Mouse (Mus musculus): ENCODE measurements around the gene Emc1. TPM values are rescaled to one million over a fixed set of nuclear protein-coding genes. Genes with fewer than 3 reads are reported as not detected.

Emc1 gene
- polyA plus RNA-seq (2015; fragmentation: Nextera tagmentation; extraction: Ambion mirVana): 13.9 and 15.3 TPM in 2 replicates

DNA sequence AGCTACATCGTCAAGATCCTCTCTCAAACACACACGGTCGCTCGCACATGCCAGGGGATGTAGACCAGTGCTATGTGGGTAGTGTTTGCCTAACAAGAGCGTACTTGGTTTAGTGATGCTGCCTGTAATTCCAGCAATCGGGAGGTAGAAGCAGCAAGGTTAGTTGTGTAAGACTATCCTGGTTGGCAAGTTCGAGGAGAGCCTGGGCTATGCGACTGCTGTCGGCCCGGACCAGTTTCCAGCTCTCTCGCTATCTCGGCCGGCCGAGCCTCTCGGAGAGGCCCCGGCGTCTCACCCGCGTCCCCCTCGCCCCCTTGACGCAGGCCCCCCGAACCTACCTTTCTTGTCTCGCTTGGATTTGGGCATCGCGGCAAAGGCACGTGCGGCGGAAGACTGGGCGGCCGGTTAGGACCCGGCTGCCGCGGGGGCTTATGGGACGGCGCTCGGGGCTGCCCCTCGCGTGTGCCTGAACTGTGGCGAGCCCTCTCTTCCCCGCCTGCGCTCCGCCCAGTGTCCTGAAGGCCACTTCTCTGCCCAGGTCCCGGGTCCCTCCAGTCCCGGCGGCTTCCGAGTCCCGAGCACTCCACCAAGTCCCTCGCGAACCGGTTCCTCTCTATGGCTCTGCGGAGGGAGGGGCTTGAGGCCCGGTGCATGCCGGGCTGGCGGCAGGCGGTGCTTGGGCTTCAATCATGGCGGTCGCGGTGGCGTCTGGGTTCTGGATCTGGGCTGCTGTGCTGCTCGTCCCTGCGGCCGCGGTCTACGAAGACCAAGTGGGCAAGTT is at the start of gene Emc1, which contains the start of the genes Mrto4 and Ubr4:
Gene Emc1, plus strand, starts transcription at position 657 of the 781 bp plus-strand sequence.
Gene Mrto4, minus strand, starts transcription at position 646 of the 781 bp plus-strand sequence.
Gene Ubr4, plus strand, starts transcription at position 679 of the 781 bp plus-strand sequence.

DNA sequence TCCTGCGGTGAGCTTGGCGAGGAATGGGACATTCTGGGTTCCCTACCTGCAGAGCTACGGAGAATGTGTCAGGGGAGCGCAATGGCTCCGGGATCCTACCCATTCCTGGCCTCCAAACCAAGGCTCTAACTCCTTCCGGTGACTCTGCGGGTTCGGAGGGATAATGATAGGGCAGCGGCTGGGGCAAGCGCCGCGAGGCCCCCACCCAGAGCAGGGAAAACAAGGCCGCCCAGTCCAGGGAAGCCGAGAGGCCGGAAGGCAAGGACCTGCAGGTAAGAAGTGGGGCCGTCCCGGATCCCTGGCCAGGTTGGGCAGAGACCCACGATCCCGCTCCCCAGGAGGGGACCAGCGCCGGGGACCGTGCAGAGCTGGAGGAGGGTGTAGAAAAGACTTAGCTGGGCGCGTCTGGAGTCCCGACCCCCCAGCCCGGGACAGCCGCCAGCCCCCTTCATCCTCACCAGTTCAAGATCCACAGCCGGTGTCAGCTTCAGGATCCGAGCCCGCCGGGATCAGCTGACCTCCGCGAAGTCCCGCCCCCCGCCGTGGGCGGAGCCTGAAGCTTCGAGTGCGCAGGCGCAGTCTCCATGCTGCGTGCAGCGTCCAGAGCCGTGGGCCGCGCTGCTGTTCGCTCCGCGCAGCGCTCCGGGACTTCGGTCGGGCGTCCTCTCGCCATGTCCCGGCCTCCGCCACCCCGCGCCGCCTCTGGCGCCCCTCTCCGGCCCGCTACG is 42.1 kb upstream of the Emc1 start, which contains the start of the genes Pqlc2 and Akr7a5:
Gene Pqlc2, minus strand, starts transcription at position 538 of the 728 bp plus-strand sequence.
Gene Akr7a5, plus strand, starts transcription at position 574 of the 728 bp plus-strand sequence.

Other genes with a start within 250 kb of the Emc1 start
- 465 and 495 TPM in 2 replicates for gene Minos1, start 221.5 kb upstream of the Emc1 start, polyA plus RNA-seq (2015; fragmentation: Nextera tagmentation; extraction: Ambion mirVana)
- gene Capzb, start 159.7 kb upstream of the Emc1 start, polyA plus RNA-seq (2015; fragmentation: Nextera tagmentation; extraction: Ambion mirVana): 193 and 226 TPM in 2 replicates
- 9.5 and 9.8 TPM in 2 replicates for gene Pqlc2, start 41.9 kb upstream of the Emc1 start, polyA plus RNA-seq (2015; fragmentation: Nextera tagmentation; extraction: Ambion mirVana)
- gene Akr7a5, start 41.8 kb upstream of the Emc1 start, polyA plus RNA-seq (2015; fragmentation: Nextera tagmentation; extraction: Ambion mirVana): 34.2 and 38.0 TPM in 2 replicates
- 85.3 and 97.9 TPM in 2 replicates for gene Mrto4, start within 50 bp of the Emc1 start, polyA plus RNA-seq (2015; fragmentation: Nextera tagmentation; extraction: Ambion mirVana)
- gene Ubr4, start within 50 bp of the Emc1 start, polyA plus RNA-seq (2015; fragmentation: Nextera tagmentation; extraction: Ambion mirVana): 37.4 and 41.1 TPM in 2 replicates
- 1.7 and 2.7 TPM in 2 replicates for gene Iffo2, start 178.0 kb downstream of the Emc1 start, polyA plus RNA-seq (2015; fragmentation: Nextera tagmentation; extraction: Ambion mirVana)